Mouse (Mus musculus): ENCODE results near the gene Dpp4. TPM values are rescaled to one million over a fixed set of nuclear protein-coding genes. Genes with fewer than 3 reads are reported as not detected.

The Dpp4 gene
- polyA plus RNA-seq, 1 experiment from 2014 or later = 125 TPM

DNA sequence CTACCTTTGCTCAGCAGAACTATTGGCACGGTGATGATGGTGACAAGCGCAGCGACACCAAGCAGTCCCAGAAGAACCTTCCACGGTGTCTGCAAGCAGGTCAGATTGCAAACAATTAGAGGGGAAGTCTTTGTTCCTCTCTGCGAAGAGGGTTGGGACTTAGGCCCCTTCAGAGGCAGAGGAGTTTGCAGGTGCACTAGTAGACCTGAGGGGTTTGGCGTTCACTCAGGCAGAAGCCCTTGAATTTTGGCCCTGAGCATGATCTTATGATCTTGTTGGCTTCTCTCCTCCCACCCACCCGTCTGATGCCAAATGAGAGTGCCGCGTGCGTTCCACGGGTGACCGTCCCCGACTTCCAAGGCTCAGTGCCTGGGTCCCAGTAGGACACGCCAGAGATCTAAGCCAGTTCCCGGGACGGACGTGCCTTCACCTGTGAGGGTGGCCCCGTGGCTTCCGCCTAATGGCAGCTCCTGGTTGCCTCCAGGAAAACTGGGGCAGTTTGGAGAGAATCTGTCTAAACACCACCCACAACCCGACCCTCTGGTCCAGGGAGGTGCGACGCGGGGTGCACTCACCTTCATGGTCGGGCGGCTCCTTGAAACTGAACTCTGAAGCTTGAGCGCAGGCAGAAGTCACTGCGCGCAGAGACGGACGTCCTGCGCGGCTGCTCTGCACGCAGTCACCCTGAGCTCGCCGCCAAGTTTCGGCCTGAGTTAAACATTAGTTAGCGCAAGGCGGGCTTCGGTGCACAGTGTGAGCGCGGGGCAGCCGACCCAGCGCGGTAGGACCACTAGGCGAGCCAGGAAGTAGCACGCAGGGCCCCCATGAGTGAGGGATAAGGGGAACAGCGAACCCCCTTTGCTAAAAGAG, 585 bp downstream of the Dpp4 start:
- H3K27ac ChIP-seq (ENCODE audit: low read length) = peak overlapping the region; percentile 87

DNA sequence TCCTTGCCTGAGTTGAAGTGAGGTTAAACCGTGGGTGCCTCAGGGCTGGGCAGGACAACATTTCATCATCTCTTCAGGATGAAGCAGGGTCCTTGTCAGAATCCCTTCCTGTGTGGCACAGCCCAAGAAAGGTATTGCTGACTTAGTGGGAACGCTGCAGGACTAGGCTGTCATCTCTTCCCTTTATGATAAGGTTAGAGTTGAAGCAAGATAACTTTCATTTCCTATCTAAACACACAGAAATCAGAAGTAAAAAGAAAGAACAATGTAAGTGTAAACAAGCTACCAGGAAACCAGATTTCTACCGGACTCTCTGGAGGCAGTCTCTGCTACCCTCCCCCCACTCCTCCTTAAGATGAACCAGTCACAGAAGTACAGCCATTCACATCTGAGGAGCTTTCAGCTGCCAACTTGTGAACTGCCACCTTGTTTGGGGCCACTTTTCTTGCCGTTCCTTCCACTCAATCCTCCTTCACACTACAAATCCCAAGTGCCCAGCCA, 3.3 kb downstream of the Dpp4 start:
- 25% methylated on average over 4 of the region's 4 CpGs for WGBS
- Histone ChIP-seq H3K4me1 (ENCODE audit: insufficient read depth, low read length) (peaks cover 38% of the 10 kb centered on the region), H3K27ac (ENCODE audit: low read length) (peak overlapping the region; percentile 16; the same call in 1 of the 2 replicates), H3K9me3 (ENCODE audit: low read length) (no peaks in the 10 kb centered on the region), H3K4me2 (replicated peaks; ENCODE audit: low read depth, low read length) (peak overlapping the region; percentile 68), H3K36me3 (ENCODE audit: insufficient read depth, low read length) (no peaks in the 10 kb centered on the region), H3K9ac (replicated peaks; ENCODE audit: low read length) (no peak overlapping the region), H3K27me3 (ENCODE audit: insufficient read depth, low read length) (no peaks in the 10 kb centered on the region), H3K4me3 (ENCODE audit: low read length) (peak overlapping the region; percentile 15)
- ATAC-seq (ENCODE audit: low FRiP score, low TSS enrichment) = no peak

More for the DNA sequence above, 585 bp downstream of the Dpp4 start:
- Histone ChIP-seq H3K4me3 (ENCODE audit: low read length) (peak overlapping the region; percentile 49), H3K36me3 (ENCODE audit: insufficient read depth, low read length) (no peaks in the 10 kb centered on the region), H3K9ac (replicated peaks; ENCODE audit: low read length) (peak overlapping the region; percentile 68), H3K4me1 (ENCODE audit: insufficient read depth, low read length) (peaks cover 22% of the 10 kb centered on the region), H3K9me3 (ENCODE audit: low read length) (no peaks in the 10 kb centered on the region), H3K27me3 (ENCODE audit: insufficient read depth, low read length) (no peaks in the 10 kb centered on the region), H3K4me2 (replicated peaks; ENCODE audit: low read depth, low read length) (peak overlapping the region; percentile 68)
- whole genome bisulfite sequencing = 4% methylated on average over 47 of the region's 47 CpGs
- peak; percentile 97 for ATAC-seq (ENCODE audit: low FRiP score, low TSS enrichment)

DNA sequence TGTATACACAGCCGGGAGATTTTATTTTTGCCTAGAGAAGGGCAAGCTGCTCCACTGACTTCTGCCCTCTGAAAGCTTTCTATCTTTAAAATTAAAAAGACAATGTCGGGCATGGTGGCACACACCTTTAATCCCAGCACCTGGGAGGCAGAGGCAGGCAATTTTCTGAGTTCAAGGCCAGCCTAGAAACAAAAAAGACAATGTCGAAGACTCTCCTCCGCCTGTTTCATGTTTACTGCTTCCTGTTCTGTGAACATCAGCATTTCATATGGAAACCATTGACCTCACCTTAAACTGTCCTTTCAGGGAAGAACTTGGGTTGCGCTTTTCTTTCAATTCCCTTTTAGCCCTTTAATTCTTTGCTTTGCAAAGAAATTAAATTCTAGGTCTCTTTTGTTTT, 3.8 kb downstream of the Dpp4 start:
- 0 out of 2 replicates have a peak overlapping the region, but pooled peaks have one; percentile 68 for H3K4me2 ChIP-seq (replicated peaks; ENCODE audit: low read depth, low read length)
- H3K4me1 ChIP-seq (ENCODE audit: insufficient read depth, low read length) = peaks cover 41% of the 10 kb centered on the region
- 85% methylated on average over 5 of the region's 5 CpGs for WGBS
- H3K27ac ChIP-seq (ENCODE audit: low read length) = no peak overlapping the region
- H3K9me3 ChIP-seq (ENCODE audit: low read length) = no peaks in the 10 kb centered on the region
- H3K36me3 ChIP-seq (ENCODE audit: insufficient read depth, low read length) = no peaks in the 10 kb centered on the region
- no peaks in the 10 kb centered on the region for H3K27me3 ChIP-seq (ENCODE audit: insufficient read depth, low read length)
- no peak overlapping the region for H3K9ac ChIP-seq (replicated peaks; ENCODE audit: low read length)
- ATAC-seq (ENCODE audit: low FRiP score, low TSS enrichment) = no peak
- no peak overlapping the region for H3K4me3 ChIP-seq (ENCODE audit: low read length)

DNA sequence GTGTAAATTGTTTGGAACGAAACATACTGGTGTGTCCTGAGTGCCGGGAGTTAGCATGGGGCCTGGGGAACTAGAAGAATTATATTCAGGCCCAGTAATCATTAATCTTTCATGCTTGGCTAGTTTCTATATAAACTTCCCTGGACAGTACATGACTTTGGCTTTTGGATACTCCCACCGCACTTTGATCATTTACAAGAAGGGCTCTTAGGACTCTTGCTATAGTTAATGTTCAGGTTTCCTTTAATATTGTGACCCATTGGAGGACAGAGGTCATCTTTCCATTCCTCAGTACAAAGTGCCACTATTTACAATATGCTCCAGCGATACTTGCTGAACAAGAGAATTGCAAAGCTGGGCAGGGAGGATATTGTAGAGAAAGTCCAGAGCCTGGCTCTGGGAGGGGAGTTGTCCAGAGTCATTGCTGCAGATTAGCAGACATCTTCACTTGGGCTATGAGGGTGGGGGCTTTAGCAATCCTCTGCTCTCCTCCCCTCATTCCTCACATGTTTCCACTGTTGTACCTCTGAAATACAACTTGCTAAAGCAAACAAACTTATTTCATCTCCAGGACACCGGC, 8.4 kb downstream of the Dpp4 start:
- H3K4me1 ChIP-seq (ENCODE audit: insufficient read depth, low read length) = peaks cover 41% of the 10 kb centered on the region
- H3K36me3 ChIP-seq (ENCODE audit: insufficient read depth, low read length) = no peaks in the 10 kb centered on the region
- H3K9ac ChIP-seq (replicated peaks; ENCODE audit: low read length) = no peak overlapping the region
- 35% methylated on average over 5 of the region's 5 CpGs for WGBS
- H3K27ac ChIP-seq (ENCODE audit: low read length) = peak overlapping the region; percentile 78
- no peaks in the 10 kb centered on the region for H3K9me3 ChIP-seq (ENCODE audit: low read length)
- H3K4me3 ChIP-seq (ENCODE audit: low read length) = no peak overlapping the region
- peak overlapping the region; percentile 21; the same call in 1 of the 2 replicates for H3K4me2 ChIP-seq (replicated peaks; ENCODE audit: low read depth, low read length)
- peak; percentile 86 for ATAC-seq (ENCODE audit: low FRiP score, low TSS enrichment)
- H3K27me3 ChIP-seq (ENCODE audit: insufficient read depth, low read length) = no peaks in the 10 kb centered on the region

DNA sequence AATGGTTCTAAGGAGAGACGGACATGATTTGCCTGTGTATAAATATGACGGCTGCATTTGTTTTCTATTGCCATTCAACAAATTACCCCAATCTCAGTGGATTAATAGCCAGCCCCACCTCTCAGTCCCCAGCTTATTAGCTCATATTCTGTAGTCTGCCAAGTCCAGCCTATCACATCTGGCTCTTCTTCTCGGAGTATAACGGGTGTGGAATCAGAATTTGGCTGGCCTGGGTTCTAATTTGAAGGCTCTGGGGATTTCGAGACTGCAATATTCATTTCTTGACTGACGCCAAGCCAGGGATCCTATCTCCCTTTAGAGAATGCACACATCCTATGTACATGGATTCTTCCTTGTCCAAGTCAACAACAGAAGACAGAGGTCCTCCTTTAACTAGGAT, 11.0 kb downstream of the Dpp4 start:
- Histone ChIP-seq H3K27ac (ENCODE audit: low read length) (no peak overlapping the region), H3K9ac (replicated peaks; ENCODE audit: low read length) (no peak overlapping the region), H3K4me3 (ENCODE audit: low read length) (no peak overlapping the region), H3K4me1 (ENCODE audit: insufficient read depth, low read length) (peaks cover 32% of the 10 kb centered on the region), H3K4me2 (replicated peaks; ENCODE audit: low read depth, low read length) (no peak overlapping the region), H3K27me3 (ENCODE audit: insufficient read depth, low read length) (no peaks in the 10 kb centered on the region), H3K36me3 (ENCODE audit: insufficient read depth, low read length) (no peaks in the 10 kb centered on the region), H3K9me3 (ENCODE audit: low read length) (no peaks in the 10 kb centered on the region)
- 96% methylated on average over 6 of the region's 6 CpGs for WGBS
- no peak for ATAC-seq (ENCODE audit: low FRiP score, low TSS enrichment)

DNA sequence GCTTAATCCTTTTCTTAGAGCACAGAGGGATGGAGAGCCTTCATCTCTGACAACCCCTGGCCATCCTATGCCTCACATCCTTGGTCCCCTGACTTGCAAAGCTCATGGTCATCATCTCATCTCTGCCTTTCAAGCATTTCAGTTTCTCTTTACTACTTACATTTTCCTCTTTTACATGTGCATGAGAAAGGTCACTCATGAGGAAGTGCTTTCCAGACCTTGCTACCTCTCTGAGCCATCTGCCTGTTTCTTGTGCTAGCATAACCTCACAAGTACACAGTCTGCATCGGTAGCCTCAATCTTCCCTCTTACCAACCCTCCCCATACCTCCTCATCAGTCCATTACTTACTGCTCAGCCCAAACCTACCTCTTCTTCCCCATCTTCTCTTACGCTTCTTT, 12.2 kb downstream of the Dpp4 start:
- Histone ChIP-seq H3K27me3 (ENCODE audit: insufficient read depth, low read length) (no peaks in the 10 kb centered on the region), H3K4me2 (replicated peaks; ENCODE audit: low read depth, low read length) (no peak overlapping the region), H3K9ac (replicated peaks; ENCODE audit: low read length) (no peak overlapping the region), H3K4me1 (ENCODE audit: insufficient read depth, low read length) (peaks cover 25% of the 10 kb centered on the region), H3K27ac (ENCODE audit: low read length) (no peak overlapping the region), H3K36me3 (ENCODE audit: insufficient read depth, low read length) (no peaks in the 10 kb centered on the region), H3K9me3 (ENCODE audit: low read length) (no peaks in the 10 kb centered on the region), H3K4me3 (ENCODE audit: low read length) (no peak overlapping the region)
- 88% methylated on average over 2 of the region's 2 CpGs for WGBS
- no peak for ATAC-seq (ENCODE audit: low FRiP score, low TSS enrichment)

DNA sequence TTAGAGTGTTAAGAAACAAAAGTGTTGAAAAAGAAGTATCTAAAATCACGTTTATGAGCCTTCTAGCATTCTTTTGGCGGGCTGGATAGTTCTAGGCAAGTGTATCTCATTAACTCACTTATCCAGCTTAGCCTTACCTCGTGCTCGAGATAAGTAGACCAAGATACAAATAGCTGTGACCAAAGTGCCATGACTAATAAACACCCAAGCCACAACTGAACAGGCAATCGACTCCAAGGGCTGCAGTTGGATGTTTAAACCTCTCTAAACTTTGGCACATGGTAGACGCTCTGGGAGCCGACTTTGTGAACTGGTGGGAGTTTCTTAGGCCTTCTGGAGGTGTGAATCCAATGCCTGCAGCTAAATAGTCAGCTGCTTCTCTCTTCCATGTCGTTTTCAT, 12.7 kb downstream of the Dpp4 start:
- Histone ChIP-seq H3K9ac (replicated peaks; ENCODE audit: low read length) (no peak overlapping the region), H3K4me2 (replicated peaks; ENCODE audit: low read depth, low read length) (no peak overlapping the region), H3K9me3 (ENCODE audit: low read length) (no peaks in the 10 kb centered on the region), H3K4me1 (ENCODE audit: insufficient read depth, low read length) (peaks cover 22% of the 10 kb centered on the region), H3K4me3 (ENCODE audit: low read length) (no peak overlapping the region), H3K36me3 (ENCODE audit: insufficient read depth, low read length) (no peaks in the 10 kb centered on the region), H3K27me3 (ENCODE audit: insufficient read depth, low read length) (no peaks in the 10 kb centered on the region), H3K27ac (ENCODE audit: low read length) (no peak overlapping the region)
- WGBS = 60% methylated on average over 8 of the region's 8 CpGs
- no peak for ATAC-seq (ENCODE audit: low FRiP score, low TSS enrichment)

DNA sequence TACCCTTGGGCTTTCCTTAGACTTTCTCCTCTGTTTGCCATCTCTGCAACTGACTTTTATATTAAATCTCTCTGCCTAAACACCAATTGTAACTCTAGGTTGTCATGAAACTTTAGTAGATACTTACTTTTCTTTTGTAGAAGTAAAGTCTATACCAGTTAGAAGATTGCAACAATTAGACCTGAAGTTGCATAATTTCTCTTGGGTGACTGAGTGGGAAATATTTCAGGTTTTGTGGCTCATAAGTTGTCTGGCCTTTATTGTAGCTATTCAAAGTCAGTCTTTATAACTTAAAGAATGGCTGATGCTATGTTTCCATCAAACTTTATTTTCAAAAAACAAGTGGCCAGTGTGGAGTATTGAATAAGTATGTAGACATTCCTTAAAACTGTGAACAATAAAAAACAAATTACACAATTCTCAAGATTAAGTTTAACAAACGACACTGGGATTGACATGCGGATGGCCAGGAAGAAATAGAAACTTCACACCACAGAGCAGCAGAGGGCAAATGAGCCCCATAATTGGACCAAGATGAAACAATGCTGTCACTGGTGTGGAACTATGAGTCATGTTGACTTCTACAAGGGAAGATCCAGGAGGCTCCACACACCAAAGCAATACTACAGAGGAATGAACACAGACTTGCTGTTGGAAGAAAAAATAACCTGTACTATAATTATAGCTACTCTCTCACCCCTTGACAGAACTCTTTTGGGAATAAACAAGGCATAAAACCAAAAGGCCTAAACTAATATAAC, 13.7 kb downstream of the Dpp4 start:
- H3K27ac ChIP-seq (ENCODE audit: low read length) = no peak overlapping the region
- H3K4me3 ChIP-seq (ENCODE audit: low read length) = no peak overlapping the region
- H3K4me1 ChIP-seq (ENCODE audit: insufficient read depth, low read length) = peaks cover 15% of the 10 kb centered on the region
- no peak for ATAC-seq (ENCODE audit: low FRiP score, low TSS enrichment)
- no peaks in the 10 kb centered on the region for H3K36me3 ChIP-seq (ENCODE audit: insufficient read depth, low read length)
- no peak overlapping the region for H3K9ac ChIP-seq (replicated peaks; ENCODE audit: low read length)
- H3K4me2 ChIP-seq (replicated peaks; ENCODE audit: low read depth, low read length) = no peak overlapping the region
- H3K27me3 ChIP-seq (ENCODE audit: insufficient read depth, low read length) = no peaks in the 10 kb centered on the region
- WGBS = 94% methylated on average over 2 of the region's 2 CpGs
- H3K9me3 ChIP-seq (ENCODE audit: low read length) = no peaks in the 10 kb centered on the region

DNA sequence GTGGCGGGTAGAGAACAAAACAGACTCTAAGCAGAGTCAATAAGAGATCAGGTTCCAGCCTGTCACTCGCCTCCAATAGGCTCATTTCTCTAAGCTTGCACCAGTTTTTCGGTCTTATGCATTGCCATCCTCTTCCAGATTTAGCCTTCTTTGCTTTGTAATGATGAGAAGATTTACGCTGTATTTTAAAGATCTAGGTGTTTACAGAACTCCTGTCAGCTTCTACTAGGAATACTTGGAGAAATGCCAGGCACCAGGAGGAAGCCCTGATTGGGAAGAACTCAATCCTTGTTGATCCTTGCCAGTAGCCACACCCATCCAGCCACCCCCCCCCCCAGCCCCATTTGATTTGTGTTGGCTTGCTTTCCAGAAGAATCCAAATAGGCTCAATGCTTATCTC, 14.4 kb downstream of the Dpp4 start:
- Histone ChIP-seq H3K36me3 (ENCODE audit: insufficient read depth, low read length) (no peaks in the 10 kb centered on the region), H3K9me3 (ENCODE audit: low read length) (no peaks in the 10 kb centered on the region), H3K27ac (ENCODE audit: low read length) (no peak overlapping the region), H3K4me1 (ENCODE audit: insufficient read depth, low read length) (peaks cover 11% of the 10 kb centered on the region), H3K4me2 (replicated peaks; ENCODE audit: low read depth, low read length) (no peak overlapping the region), H3K4me3 (ENCODE audit: low read length) (no peak overlapping the region), H3K27me3 (ENCODE audit: insufficient read depth, low read length) (no peaks in the 10 kb centered on the region), H3K9ac (replicated peaks; ENCODE audit: low read length) (no peak overlapping the region)
- no peak for ATAC-seq (ENCODE audit: low FRiP score, low TSS enrichment)
- 70% methylated on average over 4 of the region's 4 CpGs for WGBS

Measured in kidney, embryonic 16.5 days (tissue).